Comparison of ENCODE assay signal across 8 mouse cellular contexts in the genomic region with DNA sequence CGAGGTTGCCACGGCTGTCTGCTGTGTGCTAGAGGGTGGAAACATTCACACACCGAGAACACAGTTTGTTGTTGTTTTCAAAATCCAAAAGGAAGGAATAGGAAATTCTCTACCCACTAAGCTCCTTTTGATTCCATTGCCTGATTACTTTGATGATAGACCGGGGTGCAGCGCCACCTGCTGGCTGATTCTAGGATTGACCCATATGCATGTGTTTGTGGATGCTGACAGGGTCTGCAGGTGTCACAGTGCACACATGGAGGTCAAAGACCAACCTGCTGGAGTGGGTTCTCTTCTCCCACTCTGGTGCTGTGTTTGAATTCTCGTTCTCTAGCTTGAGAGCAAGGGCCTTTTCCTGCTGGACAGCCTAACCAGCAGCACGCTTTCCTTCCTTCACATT. TPM values are rescaled to one million over a fixed set of nuclear protein-coding genes. Genes with fewer than 3 reads are reported as not detected.
DNase-seq lines count a peak whose midpoint lies in the region; ATAC-seq lines count a peak whose summit lies in the region.

No protein-coding gene starts in this region.

- 34% methylated on average over 7 of the region's 7 CpGs for WGBS in midbrain, embryonic 10.5 days
- 28% methylated on average over 7 of the region's 7 CpGs for WGBS in midbrain, embryonic 16.5 days
- WGBS in neural tube, embryonic 11.5 days, result 29% methylated on average over 7 of the region's 7 CpGs

- no peaks in the 10 kb centered on the region for H3K9me3 ChIP-seq in midbrain, embryonic 10.5 days (replicated peaks)
- H3K9me3 ChIP-seq in midbrain, embryonic 16.5 days (replicated peaks; ENCODE audit: control insufficient read depth, low read length, poor library complexity, severe bottlenecking), result no peaks in the 10 kb centered on the region
- no peaks in the 10 kb centered on the region for H3K9me3 ChIP-seq in neural tube, embryonic 11.5 days (ENCODE audit: control insufficient read depth, low read length)

- no peak overlapping the region for H3K27ac ChIP-seq in midbrain, embryonic 10.5 days (replicated peaks)
- no peak overlapping the region for H3K27ac ChIP-seq in midbrain, embryonic 16.5 days (ENCODE audit: low read length)
- H3K27ac ChIP-seq in neural tube, embryonic 11.5 days (ENCODE audit: low read depth, low read length), result no peak overlapping the region

- no peaks in the 10 kb centered on the region for H3K36me3 ChIP-seq in midbrain, embryonic 10.5 days
- H3K36me3 ChIP-seq in midbrain, embryonic 16.5 days (ENCODE audit: control insufficient read depth, insufficient read depth, low read length), result no peaks in the 10 kb centered on the region
- no peaks in the 10 kb centered on the region for H3K36me3 ChIP-seq in neural tube, embryonic 11.5 days (ENCODE audit: control insufficient read depth, insufficient read depth, low read length)

- no peak overlapping the region for H3K4me2 ChIP-seq in midbrain, embryonic 16.5 days (ENCODE audit: low read length)
- no peak overlapping the region for H3K4me2 ChIP-seq in neural tube, embryonic 11.5 days (ENCODE audit: low read depth)

- no peak overlapping the region for H3K9ac ChIP-seq in midbrain, embryonic 16.5 days (ENCODE audit: low read depth, low read length)
- H3K9ac ChIP-seq in neural tube, embryonic 11.5 days (ENCODE audit: low read length), result no peak overlapping the region

- H3K27me3 ChIP-seq in midbrain, embryonic 10.5 days (ENCODE audit: low read depth, poor library complexity, severe bottlenecking), result peaks cover 24% of the 10 kb centered on the region
- peaks cover 5% of the 10 kb centered on the region; the same call in 1 of the 2 replicates for H3K27me3 ChIP-seq in midbrain, embryonic 16.5 days (ENCODE audit: control insufficient read depth, insufficient read depth, low read depth, low read length)
- H3K27me3 ChIP-seq in neural tube, embryonic 11.5 days (ENCODE audit: control insufficient read depth, insufficient read depth, low read length), result peaks cover 3% of the 10 kb centered on the region; the same call in 1 of the 2 replicates

- no peak for ATAC-seq in midbrain, embryonic 16.5 days
- ATAC-seq in frontal cortex, adult (ENCODE audit: low TSS enrichment), result peak; percentile 57; the same call in 1 of the 2 replicates
- peak; percentile 68 for ATAC-seq in inflammation-experienced regulatory T-cells, adult 6 months
- no peak for ATAC-seq in neural tube, embryonic 11.5 days (ENCODE audit: insufficient read depth, low FRiP score, low TSS enrichment)

- H3K4me1 ChIP-seq in midbrain, embryonic 10.5 days, result peaks cover 8% of the 10 kb centered on the region
- H3K4me1 ChIP-seq in midbrain, embryonic 16.5 days (ENCODE audit: control insufficient read depth, insufficient read depth, low read length), result no peaks in the 10 kb centered on the region
- no peaks in the 10 kb centered on the region for H3K4me1 ChIP-seq in neural tube, embryonic 11.5 days (ENCODE audit: control insufficient read depth, insufficient read depth, low read length)

- intact Hi-C loops in left cerebral cortex, postnatal 4 days (cut with DNase I), result loop anchor here (5.0 kb wide), 2 partner anchors 117 to 312 kb away; no protein-coding TSS in a partner anchor

- DNase-seq in midbrain, embryonic 10.5 days (ENCODE audit: low spot score), result peak; percentile 83
- DNase-seq in cerebellum, adult 18-20 months, result peak; percentile 68 to 88
- peak; percentile 85 for DNase-seq in left cerebral cortex, postnatal 4 days
- DNase-seq in neural tube, embryonic 11.5 days (ENCODE audit: low spot score), result peak; percentile 81
- DNase-seq in testis, postnatal 14 days (ENCODE audit: low spot score), result peak; percentile 46

- H3K4me3 ChIP-seq in midbrain, embryonic 10.5 days, result no peak overlapping the region
- H3K4me3 ChIP-seq in midbrain, embryonic 16.5 days (ENCODE audit: low read depth, low read length), result no peak overlapping the region
- H3K4me3 ChIP-seq in neural tube, embryonic 11.5 days (ENCODE audit: low read depth, low read length), result no peak overlapping the region

RNA-seq across cellular contexts. Expression of a gene that starts 3.9 kb away (rescaled TPM):
- polyA plus RNA-seq in midbrain, embryonic 10.5 days (2016; fragmentation: Nextera tagmentation; extraction: Ambion mirVana), result not detected in 2 replicates
- polyA plus RNA-seq in midbrain, embryonic 16.5 days (2015; fragmentation: Nextera tagmentation; extraction: Ambion mirVana), result 12.9 and 18.3 TPM in 2 replicates
- not detected for polyA plus RNA-seq in inflammation-experienced regulatory T-cells, adult 6 months (2017; shearing (Covaris generic))
- 1 to 10 TPM; 4.1 to 5.2 TPM for total RNA-seq in left cerebral cortex, postnatal 4 days (2021)
- polyA plus RNA-seq in neural tube, embryonic 11.5 days (2014; fragmentation: Nextera tagmentation; extraction: Ambion mirVana), result 0.17 TPM in 1 of 2 replicates, not detected in the other

RNA-seq across cellular contexts. Expression of a gene that starts 12.6 kb away (rescaled TPM):
- 73.7 and 80.5 TPM in 2 replicates for polyA plus RNA-seq in midbrain, embryonic 10.5 days (2016; fragmentation: Nextera tagmentation; extraction: Ambion mirVana)
- polyA plus RNA-seq in midbrain, embryonic 16.5 days (2015; fragmentation: Nextera tagmentation; extraction: Ambion mirVana), result 43.6 and 45.3 TPM in 2 replicates
- polyA plus RNA-seq in inflammation-experienced regulatory T-cells, adult 6 months (2017; shearing (Covaris generic)), result 10 to 100 TPM; 46.9 to 77.0 (median 47.2) TPM
- 10 to 100 TPM; 21.3 to 22.3 TPM for total RNA-seq in left cerebral cortex, postnatal 4 days (2021)
- 68.7 and 69.8 TPM in 2 replicates for polyA plus RNA-seq in neural tube, embryonic 11.5 days (2014; fragmentation: Nextera tagmentation; extraction: Ambion mirVana)

RNA-seq across cellular contexts. Expression of a gene that starts 48.0 kb away (rescaled TPM):
- polyA plus RNA-seq in midbrain, embryonic 10.5 days (2016; fragmentation: Nextera tagmentation; extraction: Ambion mirVana), result 22.9 and 27.5 TPM in 2 replicates
- polyA plus RNA-seq in midbrain, embryonic 16.5 days (2015; fragmentation: Nextera tagmentation; extraction: Ambion mirVana), result 54.2 and 54.7 TPM in 2 replicates
- polyA plus RNA-seq in inflammation-experienced regulatory T-cells, adult 6 months (2017; shearing (Covaris generic)), result 1 to 10 TPM in 1 of 3 experiments, under 1 TPM in 2; 0.75 to 1.7 (median 0.92) TPM
- total RNA-seq in left cerebral cortex, postnatal 4 days (2021), result 10 to 100 TPM; 54.3 to 55.2 TPM
- polyA plus RNA-seq in neural tube, embryonic 11.5 days (2014; fragmentation: Nextera tagmentation; extraction: Ambion mirVana), result 20.8 and 26.0 TPM in 2 replicates

Comparison
In these comparisons a context has a peak if more than half of its experiments do, and no peak if none do; other contexts are left out.
1. RNA of a gene that starts 3.9 kb away (polyA plus RNA-seq): 12.9 to 18.3 TPM in midbrain, embryonic 16.5 days; 0.17 TPM in neural tube, embryonic 11.5 days, not detected in midbrain, embryonic 10.5 days and not detected in inflammation-experienced regulatory T-cells, adult 6 months; every median in the first group is over 10 times any median in the second.
2. ATAC-seq: peak in frontal cortex, adult (single experiment) and inflammation-experienced regulatory T-cells, adult 6 months (single experiment); none in midbrain, embryonic 16.5 days (single experiment) and neural tube, embryonic 11.5 days (single experiment).
3. Peak in every context shown above with its lines, with median percentiles within 50 percentile points of each other: DNase-seq.